Mouse (Mus musculus) embryonic fibroblast, embryonic 13.5 days (primary cell): ENCODE data around the gene Astl.

ENCODE experiments used
- CTCF ChIP-seq: IDR thresholded peaks from 2 replicates; pipeline ENCODE4 v1.5.1; 2011; ENCODE audit warnings: mild to moderate bottlenecking, control low read depth, low read length, moderate library complexity, borderline replicate concordance; ENCODE audit not compliant: insufficient read depth
- POLR2A ChIP-seq: IDR thresholded peaks from 2 replicates; pipeline ENCODE4 v1.6.1; 2011; ENCODE audit warnings: low read depth, mild to moderate bottlenecking, control low read depth, low read length, moderate library complexity

- TF ChIP-seq POLR2A (no peak), CTCF (no peak)
Measured at GRCm38 (mm10) chr2:127310685-127311084, 27.8 kb upstream of the Astl start.
